Mouse (Mus musculus) kidney, embryonic 14.5 days (tissue): ENCODE results near the gene Aire. TPM values are rescaled to one million over a fixed set of nuclear protein-coding genes. Genes with fewer than 3 reads are reported as not detected.

Source experiments
- ATAC-seq: fragments of 200-750 bp; cut with Nextera tagmentation; 2 replicates; pipeline ENCODE4 v1.8.0; 2017; ENCODE audit warnings: moderate number of reproducible peaks, mild to moderate bottlenecking, moderate TSS enrichment, moderate library complexity; ENCODE audit not compliant: low FRiP score, low TSS enrichment
- H3K27ac ChIP-seq: fragments of 300-500 bp; sonication (generic); 2 replicates; pipeline ENCODE4 v1.5.1; 2014; ENCODE audit warnings: low read depth, mild to moderate bottlenecking, low read length, moderate library complexity, mixed read lengths
- H3K27me3 ChIP-seq: fragments of 300-500 bp; sonication (generic); 2 replicates; pipeline ENCODE4 v1.6.1; 2014; ENCODE audit warnings: mild to moderate bottlenecking, low read length; ENCODE audit not compliant: control insufficient read depth, insufficient read depth
- H3K36me3 ChIP-seq: fragments of 300-500 bp; sonication (generic); 2 replicates; pipeline ENCODE4 v1.6.1; 2014; ENCODE audit warnings: low read length, mixed read lengths; ENCODE audit not compliant: control insufficient read depth, insufficient read depth
- H3K4me1 ChIP-seq: fragments of 300-500 bp; sonication (generic); 2 replicates; pipeline ENCODE4 v1.6.1; 2014; ENCODE audit warnings: low read length, mixed read lengths; ENCODE audit not compliant: control insufficient read depth, insufficient read depth
- H3K4me2 ChIP-seq: fragments of 300-500 bp; sonication (generic); replicated peaks from 2 replicates; pipeline ENCODE4 v1.6.1; 2014; ENCODE audit warnings: low read depth, mild to moderate bottlenecking, low read length
- H3K4me3 ChIP-seq: fragments of 300-500 bp; sonication (generic); 2 replicates; pipeline ENCODE4 v1.5.1; 2014; ENCODE audit warnings: mild to moderate bottlenecking, low read length
- H3K9ac ChIP-seq: fragments of 300-500 bp; sonication (generic); 2 replicates; pipeline ENCODE4 v1.6.1; 2014; ENCODE audit warnings: low read depth, mild to moderate bottlenecking, low read length, moderate library complexity
- H3K9me3 ChIP-seq: fragments of 300-500 bp; sonication (generic); 2 replicates; pipeline ENCODE4 v1.6.1; 2016; ENCODE audit warnings: low read length; ENCODE audit not compliant: control insufficient read depth
- WGBS: fragments of 180-500 bp; shearing (Covaris S2); extraction: QIAGEN DNeasy Blood & Tissue Kit; methylation state at CpG from one replicate; pipeline ENCODE4 v1.1.7; 2014; 5-methylcytosine and 5-hydroxymethylcytosine counted together
- polyA plus RNA-seq: library from polyadenylated mRNA; unstranded; fragments of >200 nt; fragmentation: Nextera tagmentation; extraction: Ambion mirVana; gene quantifications from 2 replicates; pipeline ENCODE4 v1.2.1, GENCODE M21; 2014

Aire gene
- polyA plus RNA-seq, 1 experiment from 2014 or later = 1.2 TPM

DNA sequence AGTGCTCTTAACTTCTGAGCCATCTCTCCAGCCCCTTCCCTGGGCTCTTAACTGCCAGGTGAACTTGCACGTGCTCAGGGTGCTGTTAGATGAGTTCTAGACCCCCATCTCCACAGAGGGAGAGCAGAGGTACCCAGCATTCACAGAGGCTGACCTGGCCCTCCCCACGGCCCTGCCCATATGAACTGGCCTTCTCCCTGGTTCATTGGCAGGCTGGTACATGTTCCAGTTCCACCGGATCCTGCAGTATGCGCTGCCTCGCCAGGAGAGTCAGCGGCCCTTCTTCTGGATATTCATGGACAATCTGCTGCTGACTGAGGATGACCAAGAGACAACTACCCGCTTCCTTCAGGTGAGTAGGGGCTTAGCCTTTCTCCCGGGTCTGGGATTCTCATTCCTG is 13.6 kb upstream of the Aire start:
- H3K27me3 ChIP-seq = no peaks in the 10 kb centered on the region
- no peak overlapping the region for H3K4me2 ChIP-seq
- no peak overlapping the region for H3K9ac ChIP-seq
- no peaks in the 10 kb centered on the region for H3K9me3 ChIP-seq
- no peaks in the 10 kb centered on the region for H3K4me1 ChIP-seq
- WGBS = 92% methylated on average over 8 of the region's 8 CpGs
- H3K4me3 ChIP-seq = no peak overlapping the region
- no peak overlapping the region for H3K27ac ChIP-seq
- ATAC-seq = no peak
- no peaks in the 10 kb centered on the region for H3K36me3 ChIP-seq

DNA sequence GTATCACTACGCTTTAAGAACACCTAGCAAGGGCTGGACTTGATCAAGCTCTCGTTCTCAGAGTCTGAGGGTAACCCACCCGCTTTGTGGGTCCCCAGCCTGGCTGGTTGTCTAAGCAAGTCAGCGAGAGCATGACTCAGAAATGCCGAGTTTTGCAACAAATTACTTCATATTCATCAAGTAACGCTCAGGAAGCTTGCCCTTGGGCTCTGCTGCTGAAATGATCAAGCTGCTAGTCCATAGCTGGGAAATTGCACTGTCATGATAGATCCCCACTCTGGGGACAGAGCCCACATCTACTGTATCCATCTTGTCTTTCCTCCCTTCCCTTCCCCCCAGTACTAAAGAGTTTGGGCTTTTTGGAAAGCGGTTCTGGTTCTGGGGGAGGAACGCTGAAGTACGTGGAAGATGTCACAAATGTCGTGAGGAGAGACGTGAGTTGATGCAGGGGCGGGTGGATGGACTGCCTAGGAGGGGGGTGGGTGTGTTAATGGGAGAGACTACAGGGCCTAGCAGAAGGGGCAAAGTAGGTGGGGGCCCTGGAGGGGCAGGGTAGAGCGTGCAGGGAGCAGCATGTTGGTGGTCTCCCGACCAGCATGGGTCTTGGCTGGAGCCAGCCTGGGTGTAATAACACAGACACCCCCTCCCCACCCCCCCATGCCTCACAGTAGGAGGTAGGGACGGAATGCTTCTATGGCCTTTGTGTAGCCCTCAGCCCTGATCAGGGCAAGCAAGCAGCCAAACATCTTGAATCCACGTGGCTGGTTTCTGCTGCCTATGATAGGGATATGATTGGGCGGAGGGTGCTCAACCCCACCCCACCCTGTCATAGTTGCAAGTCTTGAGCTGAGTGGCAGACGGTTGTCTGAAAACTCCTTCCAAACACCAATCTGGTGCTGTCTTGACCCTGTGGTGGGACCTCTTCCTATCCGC is 11.5 kb upstream of the Aire start:
- no peaks in the 10 kb centered on the region for H3K27me3 ChIP-seq
- no peak overlapping the region for H3K27ac ChIP-seq
- no peaks in the 10 kb centered on the region for H3K9me3 ChIP-seq
- no peaks in the 10 kb centered on the region for H3K4me1 ChIP-seq
- ATAC-seq = no peak
- no peak overlapping the region for H3K4me3 ChIP-seq
- H3K9ac ChIP-seq = no peak overlapping the region
- no peak overlapping the region for H3K4me2 ChIP-seq
- H3K36me3 ChIP-seq = no peaks in the 10 kb centered on the region
- WGBS = 73% methylated on average over 19 of the region's 19 CpGs

DNA sequence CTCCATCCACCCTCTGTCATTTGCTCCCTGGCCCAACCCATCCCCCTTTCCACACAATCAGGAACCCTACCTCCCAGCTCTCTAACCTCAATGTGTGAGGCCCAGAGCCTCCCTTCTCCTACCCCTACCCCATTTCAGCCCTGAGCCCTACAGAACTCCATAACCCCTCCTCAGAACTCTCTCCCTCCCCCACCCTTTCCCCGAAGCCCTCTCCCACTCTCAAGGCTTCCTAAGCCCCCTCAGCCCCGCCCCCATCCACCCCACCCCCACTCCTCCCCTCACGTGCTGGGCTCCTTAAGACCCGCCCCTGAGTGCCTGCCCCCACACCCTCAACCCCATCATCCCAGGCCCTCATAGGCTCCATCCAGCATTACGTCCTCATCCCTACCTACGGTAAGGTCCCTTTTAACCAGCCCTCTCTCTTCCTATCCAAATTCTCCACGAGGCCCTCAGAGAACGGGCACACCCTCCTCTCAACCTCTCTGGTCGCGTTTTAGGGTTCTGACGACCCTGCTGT is 6.2 kb upstream of the Aire start:
- Histone ChIP-seq H3K9me3 (no peaks in the 10 kb centered on the region), H3K9ac (no peak overlapping the region), H3K27me3 (no peaks in the 10 kb centered on the region), H3K4me1 (no peaks in the 10 kb centered on the region), H3K36me3 (no peaks in the 10 kb centered on the region), H3K4me3 (no peak overlapping the region), H3K4me2 (no peak overlapping the region), H3K27ac (no peak overlapping the region)
- ATAC-seq = no peak
- WGBS = 60% methylated on average over 11 of the region's 11 CpGs

DNA sequence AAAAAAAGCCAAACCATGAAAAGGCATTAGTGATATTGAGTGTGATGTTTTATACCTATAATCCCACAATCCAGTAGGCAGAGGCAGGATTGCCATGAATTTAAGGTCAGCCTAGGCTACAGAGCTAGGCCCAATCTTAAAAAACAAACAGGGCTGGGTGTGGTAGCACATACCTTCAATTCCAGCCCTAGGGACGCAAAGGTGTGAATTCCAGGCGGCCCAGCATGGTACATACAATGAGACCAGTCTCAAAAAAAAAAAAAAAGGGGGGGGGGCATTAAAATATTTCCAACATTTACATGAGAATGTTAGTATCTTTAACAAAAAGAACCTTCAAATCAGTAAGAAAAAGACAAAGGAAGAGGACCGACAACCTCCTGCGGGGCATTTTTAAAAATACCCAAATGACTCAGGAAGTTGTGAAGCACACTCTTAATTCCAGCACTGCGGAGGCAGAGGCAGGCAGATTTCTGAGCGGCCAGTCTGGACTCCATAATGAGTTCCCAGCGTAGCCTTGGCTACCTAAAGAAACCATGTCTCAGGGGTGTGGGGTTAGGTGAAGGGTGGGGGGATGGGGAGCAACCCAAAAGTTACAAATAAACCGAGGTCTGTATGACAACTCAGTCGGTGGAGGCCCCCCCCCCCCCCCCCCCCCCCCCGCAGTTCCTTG is 4.8 kb upstream of the Aire start:
- no peaks in the 10 kb centered on the region for H3K9me3 ChIP-seq
- H3K4me2 ChIP-seq = no peak overlapping the region
- no peak overlapping the region for H3K4me3 ChIP-seq
- no peaks in the 10 kb centered on the region for H3K27me3 ChIP-seq
- no peak overlapping the region for H3K9ac ChIP-seq
- H3K4me1 ChIP-seq = 0 out of 2 replicates have a peak, but pooled peaks cover 4% of the 10 kb centered on the region
- WGBS = 87% methylated on average over 9 of the region's 10 CpGs
- H3K27ac ChIP-seq = no peak overlapping the region
- no peaks in the 10 kb centered on the region for H3K36me3 ChIP-seq
- no peak for ATAC-seq

DNA sequence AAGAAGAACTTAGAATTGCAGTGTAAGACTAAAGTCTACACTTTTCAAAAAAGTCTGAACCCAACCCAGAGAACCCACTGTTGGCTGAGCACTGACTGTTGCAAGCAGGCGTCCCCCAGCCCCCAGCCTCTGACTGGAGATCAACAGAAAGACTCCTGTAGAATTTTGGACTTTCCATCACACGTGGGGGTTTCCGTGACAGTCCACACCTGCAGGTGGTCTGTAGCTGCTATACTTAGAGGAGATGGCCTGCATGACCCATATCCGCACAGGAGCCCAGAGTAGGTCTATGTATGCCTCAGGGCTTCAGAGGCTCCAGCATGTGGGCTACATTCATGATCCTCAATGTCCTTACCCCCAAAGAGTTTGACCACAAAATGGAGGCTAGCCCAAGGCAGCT is 3.0 kb upstream of the Aire start:
- H3K4me3 ChIP-seq = no peak overlapping the region
- no peaks in the 10 kb centered on the region for H3K36me3 ChIP-seq
- no peaks in the 10 kb centered on the region for H3K27me3 ChIP-seq
- H3K9ac ChIP-seq = no peak overlapping the region
- 0 out of 2 replicates have a peak, but pooled peaks cover 4% of the 10 kb centered on the region for H3K4me1 ChIP-seq
- no peak overlapping the region for H3K27ac ChIP-seq
- no peaks in the 10 kb centered on the region for H3K9me3 ChIP-seq
- WGBS = 82% methylated on average over 4 of the region's 4 CpGs
- ATAC-seq = no peak
- no peak overlapping the region for H3K4me2 ChIP-seq

DNA sequence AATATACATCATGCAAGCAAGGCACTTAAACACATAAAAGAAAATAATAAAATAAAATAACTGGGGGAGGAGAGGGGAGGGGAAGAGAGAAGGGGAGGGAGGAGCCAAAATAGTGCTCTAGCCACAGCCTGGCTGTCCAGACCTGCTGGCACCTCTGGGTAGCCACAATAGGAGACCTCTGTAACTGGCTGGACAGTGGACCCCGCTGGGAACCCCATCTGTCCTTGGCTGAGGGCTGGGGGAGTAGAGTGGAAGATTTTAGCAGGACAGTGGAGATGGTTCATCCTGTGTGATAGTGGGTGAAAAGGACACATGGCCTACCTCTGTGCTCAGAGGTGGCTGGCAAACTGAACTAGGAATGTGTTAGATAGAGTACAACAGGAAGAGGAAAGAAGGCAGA is 1.1 kb upstream of the Aire start:
- no peak for ATAC-seq
- no peaks in the 10 kb centered on the region for H3K27me3 ChIP-seq
- H3K36me3 ChIP-seq = no peaks in the 10 kb centered on the region
- no peaks in the 10 kb centered on the region for H3K9me3 ChIP-seq
- 74% methylated on average over 1 of the region's 1 CpGs for WGBS
- H3K9ac ChIP-seq = no peak overlapping the region
- H3K27ac ChIP-seq = no peak overlapping the region
- H3K4me1 ChIP-seq = 0 out of 2 replicates have a peak, but pooled peaks cover 4% of the 10 kb centered on the region
- no peak overlapping the region for H3K4me3 ChIP-seq
- no peak overlapping the region for H3K4me2 ChIP-seq

DNA sequence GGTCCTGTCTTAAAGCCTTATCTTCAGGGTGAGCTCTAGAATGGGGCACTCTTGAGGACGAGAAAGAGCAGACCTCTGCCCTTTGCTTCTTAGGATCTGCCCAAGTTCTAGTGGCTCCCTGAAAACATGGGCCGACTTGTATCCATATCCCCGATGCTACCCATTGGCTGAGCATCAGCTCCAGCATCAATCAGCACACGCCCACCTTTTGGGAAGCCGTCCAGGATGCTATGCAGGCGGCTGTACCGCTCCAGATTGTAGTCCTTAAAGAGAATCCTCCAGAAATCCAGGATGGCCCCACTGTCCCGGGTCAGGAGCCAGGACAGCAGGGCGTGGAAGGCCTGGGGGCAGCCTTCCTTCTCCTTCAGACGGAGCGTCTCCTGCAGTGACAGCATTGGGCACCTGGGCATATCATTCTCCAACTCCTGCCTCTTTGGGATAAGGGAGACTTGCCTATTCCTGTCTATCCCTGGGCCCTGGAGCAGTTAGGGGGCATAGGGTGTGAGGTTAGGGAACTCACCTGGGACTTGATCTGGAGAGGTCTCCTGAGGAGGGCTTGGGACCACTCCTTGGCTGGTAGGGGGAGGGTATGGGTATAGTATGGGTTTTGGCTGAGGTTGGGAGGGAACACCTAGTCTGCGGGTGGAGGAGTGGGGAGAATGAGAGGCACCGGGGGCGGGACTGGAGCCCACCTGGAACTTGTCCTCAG is 559 bp downstream of the Aire start:
- Histone ChIP-seq H3K27me3 (no peaks in the 10 kb centered on the region), H3K4me1 (0 out of 2 replicates have a peak, but pooled peaks cover 4% of the 10 kb centered on the region), H3K4me3 (peak overlapping the region; percentile 12; the same call in 1 of the 2 replicates), H3K9me3 (no peaks in the 10 kb centered on the region), H3K36me3 (no peaks in the 10 kb centered on the region), H3K4me2 (peak overlapping the region; percentile 31), H3K9ac (no peak overlapping the region), H3K27ac (no peak overlapping the region)
- 60% methylated on average over 14 of the region's 14 CpGs for WGBS
- peak; percentile 29 for ATAC-seq

DNA sequence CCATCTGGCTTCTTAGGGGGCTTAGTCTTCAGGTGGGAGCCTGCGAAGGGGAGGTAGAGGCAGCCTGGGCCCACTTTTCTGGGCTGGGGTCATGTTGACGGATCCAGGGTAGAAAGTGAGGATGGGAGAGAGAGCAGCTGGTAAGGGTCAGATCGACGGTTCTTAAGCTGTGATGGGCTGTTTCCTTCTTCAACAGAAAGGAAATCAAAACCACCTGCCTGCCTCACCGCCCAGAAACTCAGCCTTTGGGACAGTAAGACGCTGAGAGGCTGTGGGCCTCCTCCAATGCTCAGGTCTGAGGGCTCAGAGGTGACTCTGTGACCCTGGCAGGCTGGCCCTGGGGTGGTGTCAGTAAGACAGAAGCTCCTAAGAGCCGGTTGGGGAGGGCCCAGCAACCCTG is 1.3 kb downstream of the Aire start:
- H3K4me1 ChIP-seq = 0 out of 2 replicates have a peak, but pooled peaks cover 4% of the 10 kb centered on the region
- 68% methylated on average over 7 of the region's 7 CpGs for WGBS
- no peaks in the 10 kb centered on the region for H3K9me3 ChIP-seq
- H3K4me2 ChIP-seq = no peak overlapping the region
- H3K36me3 ChIP-seq = no peaks in the 10 kb centered on the region
- ATAC-seq = no peak
- no peak overlapping the region for H3K27ac ChIP-seq
- no peaks in the 10 kb centered on the region for H3K27me3 ChIP-seq
- H3K4me3 ChIP-seq = no peak overlapping the region
- H3K9ac ChIP-seq = no peak overlapping the region
